ENCODE assay signal across 12 mouse cellular contexts in the genomic region with DNA sequence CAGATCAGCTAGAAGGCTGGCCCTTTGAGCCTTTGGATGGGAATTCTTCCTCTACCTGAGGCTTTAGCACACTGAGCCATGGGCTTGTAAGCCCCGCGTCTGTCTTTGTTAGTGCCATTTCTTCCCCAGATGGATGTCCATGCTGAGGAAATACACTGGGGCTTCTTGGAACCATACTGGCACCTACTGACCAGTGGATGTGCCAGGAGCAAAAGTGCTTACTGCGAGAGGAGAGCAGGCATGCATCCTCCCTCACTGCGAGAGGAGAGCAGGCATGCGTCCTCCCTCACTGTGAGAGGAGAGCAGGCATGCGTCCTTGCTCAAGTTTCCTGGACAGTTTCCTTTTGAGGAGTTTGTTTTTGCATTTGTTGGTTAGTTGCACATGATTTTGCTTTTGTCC. TPM values are rescaled to one million over a fixed set of nuclear protein-coding genes. Genes with fewer than 3 reads are reported as not detected.
DNase-seq lines count a peak whose midpoint lies in the region; ATAC-seq and TF ChIP-seq lines count a peak whose summit lies in the region.
"Had no signal": no experiment of that assay in that cellular context is flagged by ENCODE, and none has a peak within 500 bp of the region (broad histone marks: within the 10 kb centered on the region; RNA-seq: fewer than 3 reads in every experiment).

No protein-coding gene starts in this region.

- H3K36me3 ChIP-seq in heart, embryonic 10.5 days = no peaks in the 10 kb centered on the region
- H3K36me3 ChIP-seq in kidney, postnatal 0 days (ENCODE audit: insufficient read depth, low read length) = no peaks in the 10 kb centered on the region
- no peaks in the 10 kb centered on the region for H3K36me3 ChIP-seq in testis, adult 2 months (ENCODE audit: control insufficient read depth, insufficient read depth, low read length)
- H3K36me3 ChIP-seq: lung, embryonic 15.5 days had no signal

- peaks cover 64% of the 10 kb centered on the region for H3K4me1 ChIP-seq in heart, embryonic 10.5 days
- H3K4me1 ChIP-seq in kidney, postnatal 0 days (replicated peaks; ENCODE audit: insufficient read depth, low read length) = peaks cover 78% of the 10 kb centered on the region
- peaks cover 8% of the 10 kb centered on the region for H3K4me1 ChIP-seq in testis, adult 2 months (ENCODE audit: control insufficient read depth, insufficient read depth, low read length)

- peak; percentile 50; the same call in 1 of the 2 replicates for TF ChIP-seq CTCF in kidney, postnatal 0 days (IDR thresholded peaks at IDR 0.05; ENCODE audit: low read depth)
- TF ChIP-seq CTCF in testis, adult 2 months (IDR thresholded peaks at IDR 0.05; ENCODE audit: control insufficient read depth, insufficient read depth, insufficient replicate concordance, low read depth, low read length) = peak; percentile 23; the same call in 1 of the 2 replicates

- H3K4me2 ChIP-seq in kidney, postnatal 0 days (ENCODE audit: low read length) = no peak overlapping the region
- H3K4me2 ChIP-seq: lung, embryonic 15.5 days had no signal

- TF ChIP-seq POLR2A in testis, adult 2 months (IDR thresholded peaks at IDR 0.05; ENCODE audit: control insufficient read depth, low read depth, low read length) = no peak; the same call in 1 of the 2 replicates

- intact Hi-C loops in heart, postnatal 25 days (cut with DNase I) = loop anchor here (2.0 kb wide), 1 partner anchor 112 kb away; no protein-coding TSS in a partner anchor

- 81% methylated on average over 6 of the region's 6 CpGs for WGBS in heart, embryonic 10.5 days
- WGBS in kidney, postnatal 0 days = 52% methylated on average over 6 of the region's 6 CpGs

- no peaks in the 10 kb centered on the region for H3K27me3 ChIP-seq in heart, embryonic 10.5 days (ENCODE audit: insufficient read depth, poor library complexity, severe bottlenecking)
- H3K27me3 ChIP-seq in kidney, postnatal 0 days (ENCODE audit: insufficient read depth, low read length) = no peaks in the 10 kb centered on the region
- no peaks in the 10 kb centered on the region for H3K27me3 ChIP-seq in testis, adult 2 months (ENCODE audit: control insufficient read depth, insufficient read depth, low read length)
- H3K27me3 ChIP-seq: lung, embryonic 15.5 days had no signal

- H3K9me3 ChIP-seq in heart, embryonic 10.5 days = no peaks in the 10 kb centered on the region
- no peaks in the 10 kb centered on the region for H3K9me3 ChIP-seq in kidney, postnatal 0 days (replicated peaks; ENCODE audit: low read length)
- H3K9me3 ChIP-seq: lung, embryonic 15.5 days had no signal

- no peak for DNase-seq in heart, embryonic 10.5 days (ENCODE audit: low spot score)
- DNase-seq in heart, postnatal 25 days (ENCODE audit: low spot score) = no peak
- no peak for DNase-seq in kidney, postnatal 0 days (ENCODE audit: low spot score)
- no peak for DNase-seq in kidney, adult 8-10 months
- DNase-seq in testis, postnatal 14 days (ENCODE audit: low spot score) = no peak
- no peak for DNase-seq in adipocyte (ENCODE audit: low spot score)
- DNase-seq: adrenal gland, postnatal 10 days; gastrocnemius, postnatal 10 days; right cerebral cortex, postnatal 4 days had no signal

- ATAC-seq in kidney, postnatal 0 days (replicated peaks; ENCODE audit: low FRiP score, low read depth) = no peak
- ATAC-seq: CD4-positive, CD25-positive, alpha-beta regulatory T cell, adult 4 months had no signal

- H3K27ac ChIP-seq in heart, embryonic 10.5 days = 0 out of 2 replicates have a peak overlapping the region, but pooled peaks have one; percentile 22
- no peak overlapping the region for H3K27ac ChIP-seq in kidney, postnatal 0 days
- H3K27ac ChIP-seq in testis, adult 2 months (ENCODE audit: control insufficient read depth, insufficient read depth, low read depth, low read length) = no peak overlapping the region

- no peak overlapping the region for H3K4me3 ChIP-seq in heart, embryonic 10.5 days
- H3K4me3 ChIP-seq in kidney, postnatal 0 days (replicated peaks; ENCODE audit: low read depth, low read length) = no peak overlapping the region
- H3K4me3 ChIP-seq in testis, adult 2 months (ENCODE audit: control insufficient read depth, low read depth, low read length) = no peak overlapping the region
- H3K4me3 ChIP-seq: lung, embryonic 15.5 days had no signal

- H3K9ac ChIP-seq in kidney, postnatal 0 days (ENCODE audit: low read depth, low read length) = no peak overlapping the region
- H3K9ac ChIP-seq: lung, embryonic 15.5 days had no signal

RNA-seq across cellular contexts. Expression of a gene that starts 27.5 kb away (rescaled TPM):
- 11.2 and 16.8 TPM in 2 replicates for polyA plus RNA-seq in heart, embryonic 10.5 days (2016; fragmentation: Nextera tagmentation; extraction: Ambion mirVana)
- 10 to 100 TPM; 19.3 to 19.5 TPM for total RNA-seq in heart, postnatal 25 days (2021)
- polyA plus RNA-seq in kidney, postnatal 0 days (2015; fragmentation: Nextera tagmentation; extraction: Ambion mirVana) = 25.2 and 26.0 TPM in 2 replicates
- polyA plus RNA-seq in testis, adult 2 months (2012; rRNA removed) = 4.3 and 5.2 TPM in 2 replicates
